Mouse (Mus musculus) cerebellum, adult 11 months (tissue): ENCODE results near the gene Farsa.
"Not testable (repeated sequence)": the region's sequence is repeated elsewhere in the genome, so short reads cannot be mapped to it uniquely, and the experiment has no call there.

Experiments
- DNase-seq: peaks from one replicate; pipeline ENCODE4 v3.0.0; 2022

Farsa gene

GRCm38 (mm10) chr8:84856864-84857441 is at the start of gene Farsa:
Gene Farsa (plus strand): TSS chr8:84856989.
- DNase-seq, result peak; percentile 90

GRCm38 (mm10) chr8:84809109-84809940 is 47.5 kb upstream of the Farsa start:
- DNase-seq, result no peak

DNA sequence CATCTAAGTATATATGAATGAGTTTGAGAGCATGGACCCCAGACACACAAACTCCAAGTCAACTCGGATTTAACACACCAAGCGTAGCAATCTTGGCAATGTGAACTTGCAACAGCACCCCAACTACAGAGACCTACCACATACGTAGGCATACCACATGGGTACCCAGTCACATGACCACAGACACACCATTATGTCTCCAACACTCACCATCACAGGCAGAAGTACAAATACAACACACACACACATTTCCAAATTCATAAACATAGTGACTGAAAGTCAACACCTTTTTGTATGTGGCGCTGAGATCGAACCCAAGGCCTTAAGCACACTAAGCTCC is 46.9 kb upstream of the Farsa start:
- no peak for DNase-seq

- peak; percentile 97 for DNase-seq
Observed at GRCm38 (mm10) chr8:84810896-84811295, 45.9 kb upstream of the Farsa start.

DNA sequence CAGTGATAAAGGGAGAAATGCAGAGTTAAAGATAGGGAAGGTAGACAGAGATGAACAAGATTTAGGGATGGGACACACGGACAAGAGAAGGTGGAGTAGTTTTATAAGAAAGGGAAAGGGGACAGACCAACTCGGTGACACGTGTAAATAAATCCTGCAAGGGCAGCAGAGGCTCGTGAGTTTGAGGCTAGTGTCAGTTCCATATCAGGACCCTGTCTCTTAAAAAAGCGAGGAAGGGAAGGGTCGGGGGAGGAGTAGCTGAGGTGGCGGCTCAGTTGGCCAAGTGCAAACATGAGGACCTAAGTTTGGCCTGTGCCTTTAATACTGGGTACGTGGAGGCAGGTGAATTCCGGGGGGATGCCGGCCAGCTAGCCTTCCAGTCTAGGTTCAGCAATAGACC is 45.5 kb upstream of the Farsa start:
- DNase-seq, result no peak

- DNase-seq, result peak; percentile 85
Observed at GRCm38 (mm10) chr8:84813059-84813458, 43.7 kb upstream of the Farsa start.

GRCm38 (mm10) chr8:84813830-84814229 is 43.0 kb upstream of the Farsa start:
- DNase-seq, result no peak

DNA sequence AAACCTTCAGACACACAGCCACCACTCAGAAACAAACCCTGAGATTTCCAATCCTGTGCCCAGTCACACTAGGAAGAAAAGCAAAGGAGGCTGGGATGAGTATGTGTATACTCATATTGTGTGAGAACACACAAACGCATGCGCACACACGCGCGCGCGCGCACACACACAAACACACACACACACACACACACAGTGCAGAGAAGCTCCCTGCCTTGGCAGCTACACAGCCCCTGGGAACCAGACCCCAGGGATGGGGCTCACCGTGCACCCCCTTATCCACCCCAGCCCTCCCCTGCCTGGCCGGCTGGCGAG is 42.6 kb upstream of the Farsa start:
- DNase-seq, result no peak

GRCm38 (mm10) chr8:84814555-84815441 is 42.0 kb upstream of the Farsa start:
- peak; percentile 66 for DNase-seq

- peak; percentile 97 for DNase-seq
Observed at GRCm38 (mm10) chr8:84815547-84815946, 41.2 kb upstream of the Farsa start.

DNA sequence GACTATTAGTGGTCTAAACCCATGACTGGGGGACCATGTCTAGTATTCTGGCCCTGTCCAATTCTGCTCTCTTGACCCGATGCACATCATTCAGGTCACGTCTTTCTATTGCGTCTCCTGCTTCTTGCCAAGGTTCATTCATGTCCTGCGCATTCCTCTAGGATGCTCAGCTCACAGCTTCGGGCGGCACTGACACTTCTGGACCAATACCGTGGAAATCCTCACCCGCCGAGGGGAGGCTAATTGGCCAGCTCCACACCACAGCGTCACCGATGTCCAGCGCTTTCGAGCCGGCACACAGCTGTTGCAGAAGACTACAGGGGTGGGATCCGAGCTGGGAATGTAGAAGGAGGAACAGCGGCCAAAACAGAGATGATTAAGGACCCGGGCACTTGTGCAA is 40.7 kb upstream of the Farsa start:
- DNase-seq, result no peak

DNA sequence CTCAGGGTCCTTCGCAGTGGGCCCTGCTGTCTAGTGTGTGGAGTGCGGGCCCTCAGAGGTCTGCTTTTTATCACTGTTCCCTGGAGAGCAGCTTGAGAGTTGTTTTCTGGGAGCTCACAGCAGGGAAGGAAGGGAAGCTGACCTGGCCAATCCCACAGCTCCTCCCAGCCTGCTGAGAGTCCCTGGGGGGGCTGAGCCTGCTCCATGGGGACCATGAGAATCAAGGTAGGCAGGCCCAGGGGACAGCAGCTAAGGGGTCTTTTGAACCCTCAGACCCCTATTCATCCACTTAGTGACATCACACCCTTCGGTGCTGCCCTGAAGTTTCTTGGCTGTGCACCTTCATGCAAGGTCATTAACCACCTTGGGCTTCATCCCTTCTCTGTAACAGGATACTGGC is 34.1 kb upstream of the Farsa start, which contains the start of gene Dand5:
Gene Dand5 (minus strand): TSS at position 101 of the 400 bp plus-strand sequence.
- DNase-seq, result no peak

DNA sequence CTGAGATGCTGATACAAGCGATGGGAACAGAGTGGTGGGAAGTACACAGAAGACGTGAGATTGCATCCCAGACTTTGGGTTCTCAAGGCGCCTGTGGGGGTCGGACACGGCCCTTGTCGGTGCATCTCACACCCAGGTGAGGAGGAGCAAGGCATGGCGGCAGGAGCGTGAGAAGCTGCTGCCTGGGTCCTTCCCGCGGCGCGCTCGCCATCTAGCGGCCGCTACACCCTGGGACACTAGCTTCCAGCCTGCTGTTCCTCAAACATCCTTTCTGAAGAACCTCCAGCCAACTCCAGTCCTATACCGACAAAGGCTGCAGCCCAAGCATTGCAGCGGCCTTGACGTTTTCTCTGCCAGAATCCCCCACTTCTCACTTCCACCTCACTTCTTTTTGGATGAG is 33.1 kb upstream of the Farsa start:
- peak; percentile 71 for DNase-seq

DNA sequence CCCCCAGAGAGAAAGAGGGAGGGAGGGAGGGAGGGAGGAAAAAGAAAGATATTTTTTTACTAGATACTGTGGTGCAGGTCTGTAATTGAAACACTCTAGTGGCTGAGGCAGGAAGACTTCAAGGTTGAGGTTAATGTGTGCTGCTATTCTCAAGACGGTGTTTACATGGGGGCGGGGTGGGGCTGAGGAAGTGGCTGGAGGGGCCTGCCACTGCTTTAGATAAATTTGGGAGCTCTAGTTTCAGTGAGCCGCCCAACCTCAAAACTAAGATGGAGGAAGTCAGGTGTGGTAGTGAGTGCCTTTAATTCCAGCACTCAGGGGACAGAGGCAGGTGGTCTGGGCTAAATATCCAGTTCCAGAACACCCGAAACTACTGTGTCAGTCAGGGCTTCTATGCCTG is 31.2 kb upstream of the Farsa start:
- DNase-seq, result no peak

DNA sequence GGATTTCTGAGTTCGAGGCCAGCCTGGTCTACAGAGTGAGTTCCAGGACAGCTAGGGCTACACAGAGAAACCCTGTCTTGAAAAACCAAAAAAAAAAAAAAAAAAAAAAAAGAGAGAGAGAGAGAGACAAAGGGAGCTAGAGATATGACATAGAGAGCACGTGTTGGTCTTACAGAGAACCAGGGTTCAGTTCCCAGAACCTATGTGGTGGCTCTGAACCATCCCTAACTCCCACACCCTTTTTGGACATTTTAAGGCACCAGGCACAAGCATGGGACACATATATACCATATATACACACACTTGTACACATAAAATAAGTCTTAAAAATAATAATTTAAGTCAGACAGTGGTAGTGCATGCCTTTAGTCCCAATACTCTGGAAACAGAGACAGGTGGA is 30.3 kb upstream of the Farsa start:
- not testable (repeated sequence) for DNase-seq

GRCm38 (mm10) chr8:84831490-84831889 is 25.3 kb upstream of the Farsa start, which contains the start of gene Gadd45gip1:
Gene Gadd45gip1 (plus strand): TSS chr8:84831522.
- no peak for DNase-seq

DNA sequence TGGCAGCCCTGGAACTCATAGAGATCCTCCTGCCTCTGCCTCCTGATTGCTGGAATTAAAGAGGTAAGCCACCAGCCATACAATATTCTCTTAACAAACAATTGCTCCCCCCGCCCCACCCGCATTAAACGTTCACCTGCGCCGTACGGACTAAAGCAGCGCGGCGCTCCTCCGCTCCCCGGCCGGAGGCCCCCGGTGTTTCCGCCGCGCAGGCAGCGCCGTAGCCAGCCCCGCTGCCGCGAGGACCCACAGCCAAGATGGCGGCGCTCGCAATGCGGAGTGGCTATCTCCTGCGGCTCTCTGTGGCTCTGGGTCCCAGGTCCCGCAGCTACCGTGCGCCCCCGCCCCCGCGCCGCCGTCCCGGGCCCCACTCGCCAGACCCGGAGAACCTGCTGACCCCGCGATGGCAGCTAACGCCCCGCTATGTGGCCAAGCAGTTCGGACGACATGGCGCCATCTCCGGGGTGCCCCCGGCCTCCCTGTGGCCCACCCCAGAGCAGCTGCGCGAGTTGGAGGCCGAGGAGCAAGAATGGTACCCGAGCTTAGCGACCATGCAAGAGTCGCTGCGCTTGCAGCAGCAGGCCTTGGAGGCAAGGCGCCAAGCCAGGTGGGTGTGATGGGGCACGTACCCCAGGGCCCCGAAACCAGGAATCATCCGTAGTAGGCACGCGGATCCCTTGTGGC is 24.6 kb upstream of the Farsa start:
- peak; percentile 78 for DNase-seq

DNA sequence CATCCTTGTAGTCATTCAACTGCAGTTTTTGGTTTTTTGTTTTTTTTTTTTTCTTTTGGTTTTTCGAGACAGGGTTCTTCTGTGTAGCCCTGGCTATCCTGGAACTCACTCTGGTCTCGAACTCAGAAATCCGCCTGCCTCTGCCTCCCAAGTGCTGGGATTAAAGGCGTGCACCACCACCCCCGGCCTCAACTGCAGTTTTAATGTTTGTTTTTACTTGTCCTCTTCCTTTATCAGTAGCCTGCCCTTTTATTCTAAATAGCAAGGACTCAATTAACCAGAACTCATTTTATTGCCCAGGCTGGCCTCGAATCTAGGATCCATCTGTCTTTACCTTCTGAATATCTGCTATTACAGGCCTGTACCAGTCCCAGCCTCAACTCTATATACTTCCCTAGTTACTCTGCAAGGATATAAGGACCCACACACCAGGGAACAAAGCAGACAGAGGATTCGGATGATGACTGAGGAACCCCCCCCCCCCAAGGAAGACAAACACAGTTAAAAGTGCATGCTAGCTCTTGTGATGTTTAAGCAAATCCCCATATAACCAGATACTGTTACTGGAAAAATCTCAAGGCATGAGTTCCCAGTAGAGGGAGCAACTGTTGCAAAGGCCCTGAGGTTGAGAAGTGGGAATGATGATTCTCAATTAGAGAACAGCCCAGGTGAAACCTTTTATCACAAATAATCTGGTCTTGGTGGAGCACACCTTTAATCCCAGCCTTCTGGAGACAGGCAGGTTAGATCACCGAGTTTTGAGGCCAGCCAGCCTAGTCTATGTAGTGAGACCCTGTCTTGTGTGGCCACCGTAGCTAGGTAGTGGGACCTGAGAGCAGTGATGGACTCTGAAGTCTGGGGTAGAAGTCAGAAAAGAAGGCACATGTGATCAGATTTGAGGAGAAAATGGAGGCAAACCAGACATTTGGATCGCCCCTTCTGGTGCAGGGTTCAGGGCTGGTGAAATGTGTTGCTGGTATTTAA is 23.7 kb upstream of the Farsa start:
- no peak for DNase-seq

GRCm38 (mm10) chr8:84834002-84834865 is 22.6 kb upstream of the Farsa start:
- DNase-seq, result no peak
